Mouse (Mus musculus) liver, postnatal 0 days (tissue): ENCODE measurements around the gene Prdm10.

ENCODE experiments used
- CTCF ChIP-seq: sonication (generic); IDR thresholded peaks from 2 replicates; pipeline ENCODE4 v1.5.1; 2016; ENCODE audit warnings: antibody characterized with exemption, low read depth
- EP300 ChIP-seq: IDR thresholded peaks from 2 replicates; pipeline ENCODE4 v1.6.1; 2016; ENCODE audit warnings: antibody characterized with exemption, low read depth, mild to moderate bottlenecking

DNA sequence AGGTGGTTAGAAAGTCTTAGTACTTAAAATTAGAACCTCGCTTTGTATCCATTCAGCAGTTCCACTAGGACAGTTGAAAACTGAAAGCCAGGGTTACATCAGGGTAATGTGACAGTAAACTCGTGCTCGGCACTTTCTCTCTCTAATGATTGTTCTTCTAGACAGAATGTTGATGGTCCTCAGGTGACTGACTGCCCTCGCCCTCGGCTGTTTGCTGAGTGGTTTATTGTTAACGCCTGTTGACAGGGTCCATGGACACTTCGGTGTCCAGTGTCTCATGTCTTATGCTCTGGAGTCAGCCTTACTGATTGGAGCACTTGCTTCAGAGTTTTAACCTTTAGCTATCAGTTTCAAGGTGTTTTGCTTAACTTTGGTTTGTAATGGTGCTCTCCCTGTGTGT lies 73.7 kb downstream of the Prdm10 start:
- TF ChIP-seq EP300 (no peak), CTCF (no peak)
